In the genomic region with DNA sequence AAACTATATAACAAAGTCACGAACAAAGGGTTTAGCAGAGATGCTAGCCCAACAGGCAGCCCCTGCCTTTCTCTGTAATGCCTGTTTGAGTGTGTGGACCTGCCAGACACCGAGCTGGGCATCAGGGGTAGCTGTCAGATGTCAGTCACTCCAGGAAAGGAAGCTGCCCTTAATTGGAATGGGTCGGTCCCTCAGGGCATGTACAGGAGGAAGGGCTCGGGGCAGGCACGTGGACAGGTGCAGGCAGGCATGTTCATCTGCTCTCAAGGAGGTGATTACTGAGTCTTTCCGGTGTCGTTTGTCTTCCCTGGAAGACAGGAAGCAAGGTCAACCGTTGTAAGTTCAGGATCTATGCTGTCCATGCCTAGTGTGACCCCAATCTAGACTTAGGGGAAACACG, we compare ENCODE assay signal across 25 mouse cellular contexts.
DNase-seq lines count a peak whose midpoint lies in the region.
"Had no signal": no experiment of that assay in that cellular context is flagged by ENCODE, and none has a peak within 500 bp of the region (broad histone marks: within the 10 kb centered on the region; RNA-seq: fewer than 3 reads in every experiment).

No protein-coding gene starts in this region.

- H3K27me3 ChIP-seq in embryonic facial prominence, embryonic 10.5 days (replicated peaks; ENCODE audit: low read depth, poor library complexity, severe bottlenecking): no peaks in the 10 kb centered on the region
- H3K27me3 ChIP-seq in limb, embryonic 10.5 days (ENCODE audit: low read depth, poor library complexity, severe bottlenecking): 0 out of 2 replicates have a peak, but pooled peaks cover 5% of the 10 kb centered on the region
- H3K27me3 ChIP-seq: forebrain, embryonic 13.5 days; Patski had no signal

- peaks cover 12% of the 10 kb centered on the region for H3K36me3 ChIP-seq in embryonic facial prominence, embryonic 10.5 days (replicated peaks)
- peaks cover 14% of the 10 kb centered on the region for H3K36me3 ChIP-seq in limb, embryonic 10.5 days
- H3K36me3 ChIP-seq: embryonic facial prominence, embryonic 13.5 days; G1E; heart, embryonic 12.5 days; heart, embryonic 15.5 days had no signal

- peak overlapping the region; percentile 76 for H3K27ac ChIP-seq in embryonic facial prominence, embryonic 10.5 days (replicated peaks)
- H3K27ac ChIP-seq in limb, embryonic 10.5 days: peak overlapping the region; percentile 79
- H3K27ac ChIP-seq: embryonic facial prominence, embryonic 13.5 days; forebrain, embryonic 13.5 days; heart, embryonic 15.5 days; hindbrain, embryonic 14.5 days; hindbrain, postnatal 0 days had no signal

- no peaks in the 10 kb centered on the region for H3K9me3 ChIP-seq in embryonic facial prominence, embryonic 10.5 days
- H3K9me3 ChIP-seq in limb, embryonic 10.5 days (replicated peaks): no peaks in the 10 kb centered on the region
- H3K9me3 ChIP-seq: embryonic facial prominence, embryonic 13.5 days; forebrain, embryonic 13.5 days; G1E; heart, embryonic 15.5 days had no signal

- WGBS in embryonic facial prominence, embryonic 10.5 days: 39% methylated on average over 9 of the region's 9 CpGs
- WGBS in limb, embryonic 10.5 days: 50% methylated on average over 9 of the region's 9 CpGs

- peak; percentile 75 for DNase-seq in heart, adult 11 months
- DNase-seq in heart, postnatal 4 days: no peak
- peak; percentile 54 for DNase-seq in embryonic facial prominence, embryonic 10.5 days (ENCODE audit: low spot score)
- no peak for DNase-seq in limb, embryonic 10.5 days (ENCODE audit: low spot score)
- DNase-seq in frontal cortex, adult 2 months (ENCODE audit: extremely low spot score in 1 of 2, low spot score in 1 of 2): no peak
- no peak for DNase-seq in left cerebral cortex, adult 11 months (ENCODE audit: low spot score)
- DNase-seq: adrenal gland, postnatal 10 days; adrenal gland, postnatal 36 days; B cell, adult 2 months; cerebellum, adult 18-20 months; cerebellum, adult 9-10 months; cerebellum, postnatal 14 days; gastrocnemius, postnatal 10 days; gastrocnemius, postnatal 36 days; heart, postnatal 10 days; kidney, adult 18-20 months had no signal

- H3K4me1 ChIP-seq in embryonic facial prominence, embryonic 10.5 days: peaks cover 61% of the 10 kb centered on the region
- H3K4me1 ChIP-seq in limb, embryonic 10.5 days: peaks cover 67% of the 10 kb centered on the region

- no peak overlapping the region for H3K4me3 ChIP-seq in embryonic facial prominence, embryonic 10.5 days
- H3K4me3 ChIP-seq in limb, embryonic 10.5 days: no peak overlapping the region
- H3K4me3 ChIP-seq: embryonic facial prominence, embryonic 13.5 days; erythroblast, embryonic 14.5 days; forebrain, embryonic 13.5 days; heart, embryonic 12.5 days; heart, embryonic 15.5 days had no signal

Comparison
In these comparisons a context has a peak if more than half of its experiments do, and no peak if none do; other contexts are left out.
1. DNase-seq: peak in heart, adult 11 months (single experiment) and embryonic facial prominence, embryonic 10.5 days (single experiment); none in heart, postnatal 4 days (single experiment), limb, embryonic 10.5 days (single experiment), frontal cortex, adult 2 months (0 of 2) and left cerebral cortex, adult 11 months (single experiment).